Mouse (Mus musculus): ENCODE results near the gene Fcrl1. TPM values are rescaled to one million over a fixed set of nuclear protein-coding genes. Genes with fewer than 3 reads are reported as not detected.
"Not testable (repeated sequence)": the region's sequence is repeated elsewhere in the genome, so short reads cannot be mapped to it uniquely, and the experiment has no call there.

Gene Fcrl1
- 0.20 and 0.36 TPM in 2 replicates for polyA plus RNA-seq (2015; fragmentation: Nextera tagmentation; extraction: Ambion mirVana)

- H3K9ac ChIP-seq = no peak within 1 kb of the TSS
- H3K4me1 ChIP-seq (replicated peaks) = 0 out of 2 replicates have a peak, but pooled peaks cover 2% of the 10 kb centered on the region
- H3K27ac ChIP-seq = no peak within 1 kb of the TSS
- H3K4me3 ChIP-seq = no peak within 1 kb of the TSS
- H3K4me2 ChIP-seq = no peak within 1 kb of the TSS
- 77% methylated on average over 18 of the region's 18 CpGs for WGBS
- no peaks in the 10 kb centered on the region for H3K36me3 ChIP-seq
- no peak for ATAC-seq (replicated peaks; ENCODE audit: insufficient number of reproducible peaks, insufficient read depth, low FRiP score, low read depth)
- H3K27me3 ChIP-seq = no peaks in the 10 kb centered on the region
- H3K9me3 ChIP-seq (replicated peaks) = no peaks in the 10 kb centered on the region
Measured at GRCm38 (mm10) chr3:87376195-87377165, at the start of gene Fcrl1. Fcrl1 (plus strand) TSS chr3:87376387.

DNA sequence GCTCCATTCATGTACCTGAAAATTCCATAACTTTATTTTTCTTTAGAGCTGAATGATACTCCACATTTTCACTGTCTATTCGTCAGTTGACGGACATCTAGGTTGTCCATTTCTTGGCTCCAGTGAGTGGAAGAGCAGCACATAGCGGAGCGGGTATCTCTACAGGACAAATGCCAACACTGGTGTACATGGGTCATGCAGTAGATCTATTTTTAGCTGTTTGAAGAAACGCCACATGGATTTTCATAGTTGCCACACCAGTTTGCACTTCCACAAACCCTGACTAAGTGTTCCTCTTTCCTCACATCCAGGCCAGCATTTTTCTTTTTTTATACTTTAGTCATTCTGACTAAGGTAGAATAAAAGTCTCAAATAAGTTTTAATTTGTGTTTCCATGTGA, 38.3 kb upstream of the Fcrl1 start:
- Histone ChIP-seq H3K4me2 (no peak overlapping the region), H3K4me1 (replicated peaks) (no peaks in the 10 kb centered on the region), H3K36me3 (no peaks in the 10 kb centered on the region), H3K9ac (no peak overlapping the region), H3K27me3 (no peaks in the 10 kb centered on the region), H3K27ac (no peak overlapping the region), H3K9me3 (replicated peaks) (no peaks in the 10 kb centered on the region), H3K4me3 (no peak overlapping the region)
- ATAC-seq (replicated peaks; ENCODE audit: insufficient number of reproducible peaks, insufficient read depth, low FRiP score, low read depth) = no peak
- WGBS = 54% methylated on average over 5 of the region's 5 CpGs

DNA sequence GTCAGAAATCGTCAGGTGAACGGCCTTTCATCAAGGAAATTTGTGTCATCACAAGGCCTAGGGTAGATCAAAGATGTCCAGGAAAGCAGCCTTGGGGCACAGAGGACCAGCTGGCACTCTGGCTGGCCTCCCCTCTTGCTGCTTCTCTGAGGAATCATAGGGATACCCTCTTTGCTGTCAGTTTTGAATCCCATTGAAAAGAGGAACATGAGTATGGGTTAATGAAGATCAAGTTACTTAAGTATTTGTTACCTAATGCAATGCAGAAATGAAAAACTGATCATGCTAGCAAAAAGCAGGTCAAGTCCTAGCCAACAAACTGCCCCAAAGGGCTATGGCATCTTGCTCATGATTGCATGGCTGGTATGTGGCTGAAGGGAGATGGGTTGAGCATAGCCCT, 25.2 kb upstream of the Fcrl1 start:
- WGBS = 81% methylated on average over 2 of the region's 2 CpGs
- not testable (repeated sequence) for ATAC-seq (replicated peaks; ENCODE audit: insufficient number of reproducible peaks, insufficient read depth, low FRiP score, low read depth)

GRCm38 (mm10) chr3:87357581-87357980, 18.6 kb upstream of the Fcrl1 start, which contains the start of gene Cd5l:
Cd5l (plus strand) TSS chr3:87357881.
- ATAC-seq (replicated peaks; ENCODE audit: insufficient number of reproducible peaks, insufficient read depth, low FRiP score, low read depth) = no peak
- no peak within 1 kb of the TSS for H3K4me2 ChIP-seq
- no peaks in the 10 kb centered on the region for H3K36me3 ChIP-seq
- no peaks in the 10 kb centered on the region for H3K27me3 ChIP-seq
- H3K9me3 ChIP-seq (replicated peaks) = no peaks in the 10 kb centered on the region
- H3K27ac ChIP-seq = no peak within 1 kb of the TSS
- H3K4me3 ChIP-seq = no peak within 1 kb of the TSS
- H3K4me1 ChIP-seq (replicated peaks) = no peaks in the 10 kb centered on the region
- no peak within 1 kb of the TSS for H3K9ac ChIP-seq

More for the DNA sequence above, 25.2 kb upstream of the Fcrl1 start:
- H3K36me3 ChIP-seq; H3K4me3 ChIP-seq; H3K27ac ChIP-seq; H3K4me2 ChIP-seq; H3K27me3 ChIP-seq; H3K9me3 ChIP-seq (replicated peaks); H3K4me1 ChIP-seq (replicated peaks); H3K9ac ChIP-seq: not testable (repeated sequence)

DNA sequence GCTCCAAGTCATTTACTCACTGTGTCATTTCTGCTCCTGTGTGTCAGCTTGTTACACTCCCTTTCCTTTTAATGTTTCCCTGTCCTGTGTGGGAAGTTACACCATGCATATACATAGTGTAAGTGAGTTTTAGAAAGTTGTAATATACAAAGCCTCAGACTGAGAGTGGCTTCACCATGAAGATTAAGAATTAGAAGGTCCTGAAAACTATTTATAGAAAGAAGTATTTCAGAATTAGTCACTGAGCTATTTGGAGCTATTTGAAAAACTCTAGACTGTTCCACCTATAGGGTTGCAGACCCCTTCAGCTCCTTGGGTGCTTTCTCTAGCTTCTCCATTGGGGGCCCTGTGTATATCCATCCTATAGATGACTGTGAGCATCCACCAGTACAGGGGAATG, 17.0 kb upstream of the Fcrl1 start:
- Histone ChIP-seq H3K4me1 (replicated peaks) (no peaks in the 10 kb centered on the region), H3K4me2 (no peak overlapping the region), H3K9ac (no peak overlapping the region), H3K27ac (no peak overlapping the region), H3K4me3 (no peak overlapping the region), H3K27me3 (no peaks in the 10 kb centered on the region), H3K9me3 (replicated peaks) (no peaks in the 10 kb centered on the region), H3K36me3 (no peaks in the 10 kb centered on the region)
- no peak for ATAC-seq (replicated peaks; ENCODE audit: insufficient number of reproducible peaks, insufficient read depth, low FRiP score, low read depth)

DNA sequence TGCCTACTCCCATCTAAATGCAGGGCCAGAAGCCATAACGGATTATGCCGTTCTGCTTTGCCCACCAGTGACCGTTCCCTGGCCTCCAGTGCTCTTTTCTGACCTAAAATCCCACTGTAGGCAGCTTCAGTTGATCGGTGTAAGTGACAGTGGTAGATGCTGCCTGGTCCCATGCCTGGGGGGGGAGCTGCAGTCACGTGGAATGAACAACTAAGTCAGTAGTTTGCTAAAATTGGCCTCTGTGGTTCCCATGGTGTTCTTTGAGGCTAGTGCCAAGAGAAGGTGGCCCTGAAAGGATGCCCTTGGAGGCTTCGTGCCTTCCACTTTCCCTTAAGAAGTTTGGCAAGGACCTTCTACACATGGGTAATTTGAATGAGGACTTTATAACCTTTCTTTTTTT, 15.7 kb upstream of the Fcrl1 start:
- ATAC-seq (replicated peaks; ENCODE audit: insufficient number of reproducible peaks, insufficient read depth, low FRiP score, low read depth) = no peak
- no peaks in the 10 kb centered on the region for H3K27me3 ChIP-seq
- H3K4me2 ChIP-seq = no peak overlapping the region
- WGBS = 78% methylated on average over 6 of the region's 6 CpGs
- no peaks in the 10 kb centered on the region for H3K36me3 ChIP-seq
- no peaks in the 10 kb centered on the region for H3K4me1 ChIP-seq (replicated peaks)
- no peak overlapping the region for H3K4me3 ChIP-seq
- H3K9ac ChIP-seq = no peak overlapping the region
- no peaks in the 10 kb centered on the region for H3K9me3 ChIP-seq (replicated peaks)
- H3K27ac ChIP-seq = no peak overlapping the region

- Histone ChIP-seq H3K4me3 (no peak overlapping the region), H3K9ac (no peak overlapping the region), H3K4me1 (replicated peaks) (no peaks in the 10 kb centered on the region), H3K27ac (no peak overlapping the region), H3K36me3 (no peaks in the 10 kb centered on the region), H3K27me3 (no peaks in the 10 kb centered on the region), H3K4me2 (no peak overlapping the region), H3K9me3 (replicated peaks) (no peaks in the 10 kb centered on the region)
- ATAC-seq (replicated peaks; ENCODE audit: insufficient number of reproducible peaks, insufficient read depth, low FRiP score, low read depth) = no peak
- 92% methylated on average over 14 of the region's 14 CpGs for WGBS
Measured at GRCm38 (mm10) chr3:87365691-87366090, 10.5 kb upstream of the Fcrl1 start.

GRCm38 (mm10) chr3:87367511-87367910, 8.7 kb upstream of the Fcrl1 start:
- Histone ChIP-seq H3K4me2 (no peak overlapping the region), H3K4me3 (no peak overlapping the region), H3K9me3 (replicated peaks) (no peaks in the 10 kb centered on the region), H3K9ac (no peak overlapping the region), H3K27ac (no peak overlapping the region), H3K36me3 (no peaks in the 10 kb centered on the region), H3K27me3 (no peaks in the 10 kb centered on the region), H3K4me1 (replicated peaks) (no peaks in the 10 kb centered on the region)
- no peak for ATAC-seq (replicated peaks; ENCODE audit: insufficient number of reproducible peaks, insufficient read depth, low FRiP score, low read depth)
- 79% methylated on average over 10 of the region's 10 CpGs for WGBS

- no peaks in the 10 kb centered on the region for H3K9me3 ChIP-seq (replicated peaks)
- no peak overlapping the region for H3K27ac ChIP-seq
- no peak overlapping the region for H3K4me2 ChIP-seq
- 62% methylated on average over 5 of the region's 5 CpGs for WGBS
- no peaks in the 10 kb centered on the region for H3K4me1 ChIP-seq (replicated peaks)
- ATAC-seq (replicated peaks; ENCODE audit: insufficient number of reproducible peaks, insufficient read depth, low FRiP score, low read depth) = no peak
- no peak overlapping the region for H3K9ac ChIP-seq
- no peak overlapping the region for H3K4me3 ChIP-seq
- H3K36me3 ChIP-seq = no peaks in the 10 kb centered on the region
- H3K27me3 ChIP-seq = no peaks in the 10 kb centered on the region
Measured at GRCm38 (mm10) chr3:87369181-87369580, 7.0 kb upstream of the Fcrl1 start.

DNA sequence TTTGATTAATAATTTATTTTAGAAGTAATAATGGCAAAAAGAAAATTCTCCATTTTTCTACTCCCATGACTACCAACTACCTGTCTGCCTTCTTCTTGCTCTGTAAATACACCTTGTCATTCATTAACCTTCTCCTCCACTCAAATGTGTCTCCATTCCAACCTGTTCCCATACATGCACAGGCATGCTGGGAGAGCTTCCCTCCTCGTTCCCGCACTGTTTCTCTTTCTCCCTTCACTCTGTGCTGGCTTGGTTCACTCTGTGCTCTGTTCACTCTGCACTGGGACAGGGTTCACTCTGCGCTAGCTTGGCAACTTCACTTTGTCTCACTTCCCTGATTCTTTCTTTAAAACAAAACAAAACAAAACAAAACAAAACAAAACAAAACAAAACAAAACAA, 1.0 kb downstream of the Fcrl1 start:
- Histone ChIP-seq H3K36me3 (no peaks in the 10 kb centered on the region), H3K4me3 (no peak overlapping the region), H3K9me3 (replicated peaks) (no peaks in the 10 kb centered on the region), H3K9ac (no peak overlapping the region), H3K27me3 (no peaks in the 10 kb centered on the region), H3K4me2 (no peak overlapping the region), H3K27ac (no peak overlapping the region), H3K4me1 (replicated peaks) (0 out of 2 replicates have a peak, but pooled peaks cover 2% of the 10 kb centered on the region)
- no peak for ATAC-seq (replicated peaks; ENCODE audit: insufficient number of reproducible peaks, insufficient read depth, low FRiP score, low read depth)
- 49% methylated on average over 3 of the region's 3 CpGs for WGBS

- no peaks in the 10 kb centered on the region for H3K27me3 ChIP-seq
- H3K36me3 ChIP-seq = no peaks in the 10 kb centered on the region
- H3K4me1 ChIP-seq (replicated peaks) = 0 out of 2 replicates have a peak, but pooled peaks cover 2% of the 10 kb centered on the region
- ATAC-seq (replicated peaks; ENCODE audit: insufficient number of reproducible peaks, insufficient read depth, low FRiP score, low read depth) = no peak
- H3K4me2 ChIP-seq = no peak overlapping the region
- H3K27ac ChIP-seq = no peak overlapping the region
- 40% methylated on average over 6 of the region's 6 CpGs for WGBS
- H3K9ac ChIP-seq = no peak overlapping the region
- no peaks in the 10 kb centered on the region for H3K9me3 ChIP-seq (replicated peaks)
- no peak overlapping the region for H3K4me3 ChIP-seq
Measured at GRCm38 (mm10) chr3:87377719-87378118, 1.5 kb downstream of the Fcrl1 start.
